Mouse (Mus musculus): Measurements from ENCODE around the gene C1qa.

DNA sequence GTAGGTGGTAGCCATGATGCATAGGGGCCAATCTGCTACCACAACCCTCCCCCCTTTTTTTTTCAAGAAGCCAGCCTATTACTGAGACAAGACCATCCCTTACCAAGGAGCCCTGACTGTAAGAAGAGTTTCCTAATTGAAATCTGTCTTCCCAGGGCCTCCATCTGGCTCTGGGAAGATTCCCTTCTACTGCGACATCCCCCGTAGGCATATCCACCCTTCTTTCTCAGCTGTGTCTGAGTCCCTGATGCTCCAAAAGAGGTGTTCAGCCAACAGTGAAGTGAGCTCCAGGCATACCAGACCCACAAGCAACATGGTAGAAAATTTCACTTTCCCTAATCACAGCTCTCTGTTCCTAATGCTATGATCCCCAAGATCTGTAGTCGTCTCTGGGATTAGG lies 20.9 kb upstream of the C1qa start:
- TF ChIP-seq CTCF (IDR thresholded peaks at IDR 0.05) (no peak), EP300 (IDR thresholded peaks at IDR 0.05) (no peak)
